Mouse (Mus musculus): Measurements from ENCODE around the gene Tdrkh.

DNA sequence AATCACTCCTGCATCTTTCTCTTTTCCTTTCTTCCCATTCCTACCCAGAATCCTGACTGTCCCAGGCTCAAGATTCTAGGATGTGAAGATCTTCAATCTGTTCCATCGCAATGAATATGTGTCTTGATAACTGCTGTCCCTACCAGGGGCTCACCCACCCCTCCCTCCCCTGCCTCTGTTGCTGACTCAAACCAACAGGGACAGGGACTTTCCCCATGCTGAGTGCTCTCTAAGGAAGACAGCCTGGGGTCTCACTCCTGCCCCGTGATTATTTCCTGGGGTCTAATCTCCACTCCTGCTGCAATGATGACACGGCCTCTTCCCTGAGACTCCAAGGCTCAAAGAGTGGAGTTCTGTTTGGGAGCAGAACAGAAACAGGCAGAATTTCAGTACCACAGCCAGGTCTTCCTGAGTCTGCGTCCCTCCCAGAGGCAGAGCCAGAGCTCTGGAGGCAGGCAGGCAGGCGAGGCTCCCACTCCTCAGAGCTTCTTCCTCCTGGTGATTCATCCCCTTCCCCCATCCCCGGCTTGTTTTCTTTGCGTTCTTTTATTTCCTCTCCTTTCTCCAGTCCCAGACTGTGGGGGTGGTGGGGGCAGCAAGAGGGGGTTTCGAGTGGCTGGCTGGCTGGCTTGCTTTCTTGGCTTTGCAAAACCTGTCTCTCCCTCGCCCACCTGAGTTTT lies 33.1 kb upstream of the Tdrkh start:
- TF ChIP-seq CTCF (IDR thresholded peaks at IDR 0.05; ENCODE audit: borderline replicate concordance, insufficient read depth, low read depth, low read length) (no peak), POLR2A (IDR thresholded peaks at IDR 0.05; ENCODE audit: borderline replicate concordance, insufficient read depth, low read length) (no peak)
